Mouse (Mus musculus) CH12.LX (cell line): ENCODE measurements at regions not wholly inside any gene's neighbourhood (a gene's known extent, or its start where the extent isn't known, plus 50 kb on each side); places are given as distances from the start of the nearest gene placed in this dataset.

Experiments used
- DNase-seq: peaks from one replicate; pipeline ENCODE4 v3.0.0-alpha.2; 2013; ENCODE audit errors: extremely low read depth
- H3K27ac ChIP-seq: 2 replicates; pipeline ENCODE4 v1.5.1; 2012; ENCODE audit warnings: low read depth, mild to moderate bottlenecking, control low read depth, moderate library complexity; ENCODE audit not compliant: insufficient read depth
- H3K27me3 ChIP-seq: replicated peaks from 2 replicates; pipeline ENCODE3; 2012; ENCODE audit warnings: inconsistent platforms
- H3K36me3 ChIP-seq, 2 experiments: replicated peaks in 1 of 2; 2 replicates each; pipeline versions ENCODE3 to v1.6.1; 2012; ENCODE audit warnings: inconsistent platforms in 1 of 2, low read length in 1 of 2, mild to moderate bottlenecking in 1 of 2, mixed read lengths in 1 of 2, moderate library complexity in 1 of 2; ENCODE audit not compliant: control insufficient read depth in 1 of 2, insufficient read depth in 1 of 2
- H3K4me1 ChIP-seq, 2 experiments: 2 replicates each; pipeline ENCODE4 v1.6.1; 2012; ENCODE audit warnings: inconsistent platforms in 1 of 2, moderate library complexity in 1 of 2; ENCODE audit not compliant: insufficient read depth in 2 of 2, control insufficient read depth in 1 of 2
- H3K4me2 ChIP-seq: 2 replicates; pipeline ENCODE4 v1.6.1; 2012; ENCODE audit warnings: low read depth, mild to moderate bottlenecking, control low read depth; ENCODE audit not compliant: poor library complexity, insufficient read depth, severe bottlenecking
- H3K4me3 ChIP-seq, 3 experiments: fragments of 150-350 bp in 1 of 3; sonication (generic) in 1 of 3; replicated peaks in 1 of 3; 2 replicates each; pipeline versions ENCODE3 to v1.5.1; 2011 to 2012; ENCODE audit warnings: low read depth in 2 of 3, low read length in 2 of 3, mild to moderate bottlenecking in 2 of 3, moderate library complexity in 2 of 3, control low read depth in 1 of 3, improper control_type of control experiment in 1 of 3, inconsistent platforms in 1 of 3, mixed read lengths in 1 of 3; ENCODE audit not compliant: poor library complexity in 1 of 3
- H3K79me2 ChIP-seq: replicated peaks from 2 replicates; pipeline ENCODE4 v1.6.1; 2012; ENCODE audit warnings: mild to moderate bottlenecking, moderate library complexity; ENCODE audit not compliant: control insufficient read depth, poor library complexity, insufficient read depth, severe bottlenecking; ENCODE audit errors: extremely low read depth
- H3K9ac ChIP-seq: 2 replicates; pipeline ENCODE4 v1.6.1; 2012; ENCODE audit warnings: low read depth, mild to moderate bottlenecking, control low read depth, moderate library complexity; ENCODE audit not compliant: insufficient read depth
- H3K9me3 ChIP-seq: replicated peaks from 2 replicates; pipeline ENCODE3; 2012; ENCODE audit warnings: low read length, inconsistent platforms, mixed read lengths
- CHD1 ChIP-seq: IDR thresholded peaks from 2 replicates; pipeline ENCODE4 v1.6.1; 2012; ENCODE audit warnings: low read depth, low read length, improper control_type of control experiment, inconsistent platforms
- CHD2 ChIP-seq: IDR thresholded peaks from 2 replicates; pipeline ENCODE4 v1.6.1; 2011; ENCODE audit warnings: low read length, improper control_type of control experiment
- CTCF ChIP-seq, 2 experiments: IDR thresholded peaks in 1 of 2; conservative IDR thresholded peaks in 1 of 2; 2 replicates each; pipeline ENCODE4 v1.5.1; 2011 to 2012; ENCODE audit warnings: low read depth in 2 of 2, low read length in 2 of 2, improper control_type of control experiment in 1 of 2, inconsistent platforms in 1 of 2, mild to moderate bottlenecking in 1 of 2, moderate library complexity in 1 of 2
- E2F4 ChIP-seq: IDR thresholded peaks from 2 replicates; pipeline ENCODE4 v1.6.1; 2011; ENCODE audit warnings: low read depth, low read length, improper control_type of control experiment; ENCODE audit not compliant: insufficient replicate concordance
- ETS1 ChIP-seq: conservative IDR thresholded peaks from 2 replicates; pipeline ENCODE4 v1.6.1; 2012; ENCODE audit warnings: low read depth, mild to moderate bottlenecking, inconsistent platforms, low read length, improper control_type of control experiment, moderate library complexity
- GABPA ChIP-seq: IDR thresholded peaks from 2 replicates; pipeline ENCODE4 v1.6.1; 2012; ENCODE audit warnings: low read depth, low read length, improper control_type of control experiment, inconsistent platforms; ENCODE audit not compliant: insufficient replicate concordance
- HCFC1 ChIP-seq: IDR thresholded peaks from 2 replicates; pipeline ENCODE4 v1.6.1; 2012; ENCODE audit warnings: low read depth, mild to moderate bottlenecking, inconsistent platforms, low read length, improper control_type of control experiment
- IRF4 ChIP-seq: IDR thresholded peaks from 2 replicates; pipeline ENCODE4 v1.6.1; 2014; ENCODE audit warnings: low read depth, mild to moderate bottlenecking, inconsistent platforms, low read length, improper control_type of control experiment
- JUN ChIP-seq: IDR thresholded peaks from 2 replicates; pipeline ENCODE4 v1.6.1; 2011; ENCODE audit warnings: low read depth, mild to moderate bottlenecking, low read length, improper control_type of control experiment, moderate library complexity; ENCODE audit not compliant: insufficient read depth
- JUND ChIP-seq: conservative IDR thresholded peaks from 2 replicates; pipeline ENCODE4 v1.6.1; 2011; ENCODE audit warnings: low read depth, low read length, improper control_type of control experiment
- MAFK ChIP-seq: IDR thresholded peaks from 2 replicates; pipeline ENCODE4 v1.6.1; 2011; ENCODE audit warnings: low read length, improper control_type of control experiment; ENCODE audit not compliant: insufficient replicate concordance
- MEF2A ChIP-seq: IDR thresholded peaks from 2 replicates; pipeline ENCODE4 v1.6.1; 2014; ENCODE audit warnings: low read depth, mild to moderate bottlenecking, inconsistent platforms, low read length, improper control_type of control experiment, borderline replicate concordance
- NELFE ChIP-seq: IDR thresholded peaks from 2 replicates; pipeline ENCODE4 v1.6.1; 2011; ENCODE audit warnings: low read depth, low read length, improper control_type of control experiment
- NRF1 ChIP-seq: IDR thresholded peaks from 2 replicates; pipeline ENCODE4 v1.6.1; 2014; ENCODE audit warnings: low read depth, mild to moderate bottlenecking, inconsistent platforms, low read length, improper control_type of control experiment, moderate library complexity
- POLR2AphosphoS2 ChIP-seq: IDR thresholded peaks from 2 replicates; pipeline ENCODE4 v1.6.1; 2011; ENCODE audit warnings: low read depth, low read length, improper control_type of control experiment
- RAD21 ChIP-seq: IDR thresholded peaks from 2 replicates; pipeline ENCODE4 v1.6.1; 2011; ENCODE audit warnings: low read depth, mild to moderate bottlenecking, low read length, improper control_type of control experiment, moderate library complexity
- RCOR1 ChIP-seq: conservative IDR thresholded peaks from 2 replicates; pipeline ENCODE4 v1.6.1; 2012; ENCODE audit warnings: low read depth, mild to moderate bottlenecking, inconsistent platforms, low read length, improper control_type of control experiment
- SIN3A ChIP-seq: IDR thresholded peaks from 2 replicates; pipeline ENCODE4 v1.6.1; 2012; ENCODE audit warnings: low read length, improper control_type of control experiment, inconsistent platforms
- SMC3 ChIP-seq: IDR thresholded peaks from 2 replicates; pipeline ENCODE4 v1.6.1; 2011; ENCODE audit warnings: low read depth, low read length, improper control_type of control experiment
- UBTF ChIP-seq: IDR thresholded peaks from 2 replicates; pipeline ENCODE4 v1.6.1; 2012; ENCODE audit warnings: low read depth, mild to moderate bottlenecking, inconsistent platforms, low read length, improper control_type of control experiment, moderate library complexity
- USF1 ChIP-seq: IDR thresholded peaks from 2 replicates; pipeline ENCODE4 v1.6.1; 2014; ENCODE audit warnings: low read depth, mild to moderate bottlenecking, inconsistent platforms, low read length, improper control_type of control experiment
- USF2 ChIP-seq: conservative IDR thresholded peaks from 2 replicates; pipeline ENCODE4 v1.6.1; 2011; ENCODE audit warnings: low read depth, low read length, improper control_type of control experiment
- ZNF384 ChIP-seq: IDR thresholded peaks from 2 replicates; pipeline ENCODE4 v1.6.1; 2012; ENCODE audit warnings: low read depth, low read length, improper control_type of control experiment, inconsistent platforms
- dilution Hi-C: fragments of 300-500 bp; cut with MboI; formaldehyde crosslinking; loops from 2 replicates; pipeline ENCODE4 v1.14.3; 2020; ENCODE audit warnings: low sequenced_read_pairs; ENCODE audit not compliant: extremely low pct_unique_long_range_greater_than_20kb, extremely low pct_ligation_motif_present
- in situ Hi-C: fragments of 300-500 bp; cut with MboI; formaldehyde crosslinking; loops from 3 replicates; pipeline ENCODE4 v1.14.3; 2019; ENCODE audit warnings: low sequenced_read_pairs, low pct_ligation_motif_present, low pct_unique_long_range_greater_than_20kb, mixed read lengths

DNA sequence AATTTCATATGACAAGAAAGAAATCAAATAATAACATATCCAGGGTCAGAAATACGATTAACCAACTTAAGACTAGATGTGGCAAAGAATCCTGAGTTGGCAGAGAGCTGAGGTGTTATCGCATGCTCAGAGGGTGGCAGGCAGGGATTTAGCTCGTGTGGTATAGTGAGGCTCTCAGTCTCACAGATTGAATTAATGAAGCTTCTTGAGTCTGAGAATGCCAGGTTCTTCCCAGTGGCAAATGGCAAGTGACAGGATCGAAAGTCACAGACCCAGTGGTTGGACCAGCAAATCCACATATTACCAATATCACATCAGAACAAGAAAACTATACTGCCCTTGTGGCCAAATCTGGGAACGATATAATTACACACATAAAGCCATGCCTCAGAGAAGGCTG, 101.3 kb upstream of the Peli2 start:
- no peak overlapping the region for H3K27ac ChIP-seq
- in situ Hi-C loops = no loop called here
- no peak for TF ChIP-seq POLR2AphosphoS2
- TF ChIP-seq GABPA = no peak
- TF ChIP-seq SIN3A = no peak
- TF ChIP-seq SMC3 = no peak
- TF ChIP-seq JUN = no peak
- no peak for TF ChIP-seq HCFC1
- no peak for TF ChIP-seq MEF2A
- no peak for TF ChIP-seq USF1
- no peak for TF ChIP-seq CHD2
- no peak for TF ChIP-seq NELFE
- no peak for TF ChIP-seq NRF1
- no peak for TF ChIP-seq E2F4
- no peak for TF ChIP-seq RAD21
- TF ChIP-seq ZNF384 = no peak
- TF ChIP-seq CHD1 = no peak

DNA sequence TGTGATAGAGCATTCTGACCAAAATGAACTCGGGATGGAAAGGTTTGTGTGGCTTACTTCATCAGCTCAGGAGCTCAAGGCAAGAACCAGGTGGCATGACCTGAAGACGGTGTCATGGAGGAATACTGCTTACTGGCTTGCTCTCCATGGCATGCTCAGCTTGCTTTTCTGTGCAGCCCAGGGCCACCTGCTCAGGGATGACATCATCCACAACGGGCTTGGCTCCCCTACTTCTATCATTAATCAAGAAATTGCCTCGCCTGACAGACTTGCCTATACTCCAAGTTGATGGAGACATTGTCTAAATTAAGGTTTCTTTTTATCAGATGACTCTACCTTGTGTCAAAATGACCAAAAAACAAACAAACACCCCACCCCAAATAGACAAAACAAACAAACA, 98.4 kb upstream of the Peli2 start:
- H3K4me2 ChIP-seq = no peak overlapping the region
- TF ChIP-seq CHD1 (no peak), ETS1 (no peak), UBTF (no peak), NRF1 (no peak), NELFE (no peak), JUND (no peak), MEF2A (no peak), USF1 (no peak), MAFK (no peak), USF2 (no peak), IRF4 (no peak), RCOR1 (no peak), CTCF (conservative IDR thresholded peaks at IDR 0.05 in 1 of 2, IDR thresholded peaks at IDR 0.05 in 1 of 2; ENCODE audit: low read depth in 2 of 2, low read length in 2 of 2) (no peak)
- TF ChIP-seq, all 38 proteins: peak for 0
- Histone ChIP-seq H3K4me1 (no peaks in the 10 kb centered on the region), H3K79me2 (no peaks in the 10 kb centered on the region), H3K36me3 (no peaks in the 10 kb centered on the region), H3K4me3 (no peak overlapping the region), H3K27me3 (no peaks in the 10 kb centered on the region), H3K27ac (no peak overlapping the region), H3K9ac (no peak overlapping the region), H3K9me3 (peaks cover 3% of the 10 kb centered on the region)
- dilution Hi-C loops = no loop called here
- in situ Hi-C loops = no loop called here
- no peak for DNase-seq

More for the DNA sequence above, 101.3 kb upstream of the Peli2 start:
- Histone ChIP-seq H3K4me3 (no peak overlapping the region), H3K4me1 (no peaks in the 10 kb centered on the region), H3K9me3 (no peaks in the 10 kb centered on the region), H3K27me3 (peaks cover 2% of the 10 kb centered on the region), H3K4me2 (no peak overlapping the region), H3K36me3 (no peaks in the 10 kb centered on the region), H3K79me2 (no peaks in the 10 kb centered on the region), H3K9ac (no peak overlapping the region)
- dilution Hi-C loops = no loop called here
- no peak for DNase-seq
